Mouse (Mus musculus) intestine, embryonic 14.5 days (tissue): Measurements from ENCODE around the gene Glyctk. TPM values are rescaled to one million over a fixed set of nuclear protein-coding genes. Genes with fewer than 3 reads are reported as not detected.

Source experiments
- microRNA counts: library from miRNA; unstranded; fragments of <30 nt; microRNA quantifications from one replicate; lab custom pipeline; 2016
- microRNA-seq: library from miRNA; unstranded; fragments of <30 nt; microRNA quantifications from one replicate; pipeline ENCODE4, GENCODE M21; 2016
- polyA plus RNA-seq: library from polyadenylated mRNA; unstranded; fragments of >200 nt; fragmentation: Nextera tagmentation; extraction: Ambion mirVana; gene quantifications from 2 replicates; pipeline ENCODE4 v1.2.1, GENCODE M21; 2014

Gene Glyctk
- polyA plus RNA-seq, 1 experiment from 2014 or later, result 1.7 TPM

MicroRNAs encoded within 50 kb of the gene (microRNA counts, 519-probe panel; counts per million panel counts)
- microRNA mmu-let-7g (lab: Ali Mortazavi, UCI), result 6,063 counts per million, percentile 96 among the panel's probes with 10 or more counts

Small RNAs within 50 kb of the gene (microRNA-seq; reads per million reads assigned to microRNA genes)
- gene Mir135a-1 (11.1 reads per million, percentile 41 among the genes with 10 or more reads in this experiment), gene Mirlet7g (46,068 reads per million, percentile 99 among the genes with 10 or more reads in this experiment)

Other genes starting within 250 kb of the Glyctk start
- gene Col6a5, start 197.5 kb downstream of the Glyctk start, polyA plus RNA-seq, result 0.13 and 0.31 TPM in 2 replicates
- 57.6 and 64.5 TPM in 2 replicates for gene Col6a4, start 61.4 kb downstream of the Glyctk start, polyA plus RNA-seq
- 22.9 and 23.8 TPM in 2 replicates for gene Wdr82, start 12.8 kb upstream of the Glyctk start, polyA plus RNA-seq
- 31.2 and 33.6 TPM in 2 replicates for gene Ppm1m, start 41.6 kb upstream of the Glyctk start, polyA plus RNA-seq
- 56.4 and 59.5 TPM in 2 replicates for gene Twf2, start 45.0 kb upstream of the Glyctk start, polyA plus RNA-seq
- gene Tlr9, start 64.5 kb upstream of the Glyctk start, polyA plus RNA-seq, result 0.08 TPM in 1 of 2 replicates, not detected in the other
- 102 and 109 TPM in 2 replicates for gene Alas1, start 90.5 kb upstream of the Glyctk start, polyA plus RNA-seq
- gene Poc1a, start 122.9 kb upstream of the Glyctk start, polyA plus RNA-seq, result 29.1 and 29.6 TPM in 2 replicates
- gene Dusp7, start 210.5 kb upstream of the Glyctk start, polyA plus RNA-seq, result 16.5 and 19.8 TPM in 2 replicates